Mouse (Mus musculus) midbrain, embryonic 10.5 days (tissue): ENCODE measurements around the gene Zan. TPM values are rescaled to one million over a fixed set of nuclear protein-coding genes. Genes with fewer than 3 reads are reported as not detected.

ENCODE experiments used
- DNase-seq: peaks from one replicate; pipeline ENCODE4 v3.0.0-alpha.2; 2017; ENCODE audit warnings: low spot score
- H3K27ac ChIP-seq: fragments of 300-500 bp; sonication (generic); replicated peaks from 2 replicates; pipeline ENCODE4 v1.5.1; 2016; ENCODE audit warnings: mild to moderate bottlenecking
- H3K27me3 ChIP-seq: fragments of 300-500 bp; sonication (generic); 2 replicates; pipeline ENCODE4 v1.6.1; 2016; ENCODE audit warnings: low read depth, mild to moderate bottlenecking; ENCODE audit not compliant: poor library complexity, severe bottlenecking
- H3K36me3 ChIP-seq: fragments of 300-500 bp; sonication (generic); 2 replicates; pipeline ENCODE4 v1.6.1; 2016; ENCODE audit warnings: mild to moderate bottlenecking, moderate library complexity
- H3K4me1 ChIP-seq: fragments of 300-500 bp; sonication (generic); 2 replicates; pipeline ENCODE4 v1.6.1; 2016
- H3K4me3 ChIP-seq: fragments of 300-500 bp; sonication (generic); 2 replicates; pipeline ENCODE4 v1.5.1; 2016; ENCODE audit warnings: mild to moderate bottlenecking, moderate library complexity
- H3K9me3 ChIP-seq: fragments of 300-500 bp; sonication (generic); replicated peaks from 2 replicates; pipeline ENCODE4 v1.6.1; 2016; ENCODE audit warnings: mild to moderate bottlenecking
- whole genome bisulfite sequencing: fragments of 180-500 bp; shearing (Covaris S2); methylation state at CpG from one replicate; pipeline ENCODE4 v1.1.7; 2016; 5-methylcytosine and 5-hydroxymethylcytosine counted together
- polyA plus RNA-seq: library from polyadenylated mRNA; unstranded; fragments of >200 nt; fragmentation: Nextera tagmentation; extraction: Ambion mirVana; gene quantifications from 2 replicates; pipeline ENCODE4 v1.2.1, GENCODE M21; 2016

Gene Zan
- polyA plus RNA-seq, 1 experiment from 2014 or later, result 0.07 TPM

DNA sequence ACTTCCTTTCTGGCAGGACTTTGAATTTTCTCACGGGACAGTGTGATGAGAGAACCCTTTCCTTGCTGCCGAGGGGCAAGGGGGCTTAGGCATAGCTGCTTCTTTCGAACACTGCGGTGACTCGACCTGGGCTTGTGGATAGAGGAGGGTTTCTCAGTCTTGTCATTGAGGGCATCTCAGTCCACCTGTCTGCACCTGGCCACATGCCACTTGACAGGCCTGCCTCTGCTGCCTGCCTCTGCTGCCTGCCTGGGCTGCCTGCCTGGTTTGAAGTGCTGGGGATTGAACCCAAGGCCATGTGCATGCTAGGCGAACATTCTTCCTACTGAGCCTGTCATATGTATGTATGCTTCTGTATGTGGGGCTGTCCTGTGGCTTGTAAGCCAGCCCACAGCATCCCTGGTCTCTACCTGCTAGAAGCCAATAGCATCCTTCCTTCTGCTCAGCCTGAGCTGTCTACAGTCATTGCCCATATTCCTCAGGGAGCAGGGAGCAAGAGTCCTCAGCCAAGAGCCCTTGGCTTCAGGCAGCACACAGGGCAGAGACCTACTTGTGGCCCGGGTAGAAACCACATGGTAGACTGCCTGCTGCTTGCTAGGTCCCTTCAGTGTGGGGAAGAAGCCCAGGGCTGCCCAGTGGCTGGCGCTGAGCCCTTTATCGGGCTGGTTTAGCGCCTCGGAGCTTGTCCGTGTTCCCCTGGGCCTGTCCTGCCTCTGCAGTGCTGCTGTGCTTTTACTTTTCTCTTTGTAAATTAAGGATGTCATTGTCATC is 37.3 kb upstream of the Zan start:
- Histone ChIP-seq H3K9me3 (no peaks in the 10 kb centered on the region), H3K4me1 (peaks cover 56% of the 10 kb centered on the region), H3K27ac (no peak overlapping the region), H3K4me3 (no peak overlapping the region; the same call in 1 of the 2 replicates), H3K36me3 (peaks cover 48% of the 10 kb centered on the region), H3K27me3 (no peaks in the 10 kb centered on the region)
- no peak for DNase-seq
- WGBS, result 93% methylated on average over 12 of the region's 12 CpGs

DNA sequence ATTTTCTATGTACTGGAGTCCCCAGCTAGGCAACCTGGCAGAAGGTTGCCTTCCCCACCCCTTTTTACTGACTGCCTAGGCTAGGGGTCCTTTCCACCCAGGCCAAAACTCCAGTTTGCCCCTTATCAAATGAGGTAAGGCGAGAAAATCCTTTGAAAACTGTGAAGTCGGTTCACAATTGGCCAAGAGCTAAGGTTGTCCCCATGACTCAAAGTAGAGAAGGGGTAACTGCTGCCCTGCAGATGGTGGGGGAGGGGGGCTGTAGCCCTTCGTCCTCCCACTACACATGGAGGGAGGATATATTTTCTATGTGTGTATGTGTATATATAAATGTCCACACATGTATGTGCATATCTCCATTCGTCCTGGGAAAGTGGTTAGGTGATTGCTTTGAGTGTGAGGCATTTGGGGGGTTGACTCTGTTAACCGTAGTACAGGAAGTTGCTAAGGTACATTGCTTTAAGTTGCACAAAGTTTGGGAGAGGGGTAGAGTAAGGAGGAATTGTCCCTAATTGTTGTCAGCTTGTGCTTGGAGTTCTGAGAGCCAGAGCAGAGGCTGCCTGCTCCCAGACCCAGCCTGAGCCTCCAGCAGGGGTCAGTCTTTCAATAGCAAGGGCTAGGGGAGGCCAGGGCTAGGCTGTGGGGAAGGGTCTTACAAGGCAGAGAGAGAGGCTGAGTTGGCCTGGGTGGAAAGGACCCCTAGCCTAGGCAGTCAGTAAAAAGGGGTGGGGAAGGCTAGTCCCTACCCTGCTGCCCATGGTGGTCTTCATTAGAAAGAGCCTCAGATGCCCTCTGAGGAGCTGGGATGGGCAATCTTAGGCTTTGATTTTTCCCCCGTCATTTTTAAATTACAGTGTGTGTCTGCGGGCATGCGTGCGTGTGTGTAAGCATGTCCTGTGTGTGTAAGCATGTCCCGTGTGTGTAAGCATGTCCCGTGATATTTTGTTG is 36.3 kb upstream of the Zan start:
- Histone ChIP-seq H3K4me3 (peak overlapping the region; percentile 99), H3K27ac (no peak overlapping the region), H3K4me1 (peaks cover 56% of the 10 kb centered on the region)

DNA sequence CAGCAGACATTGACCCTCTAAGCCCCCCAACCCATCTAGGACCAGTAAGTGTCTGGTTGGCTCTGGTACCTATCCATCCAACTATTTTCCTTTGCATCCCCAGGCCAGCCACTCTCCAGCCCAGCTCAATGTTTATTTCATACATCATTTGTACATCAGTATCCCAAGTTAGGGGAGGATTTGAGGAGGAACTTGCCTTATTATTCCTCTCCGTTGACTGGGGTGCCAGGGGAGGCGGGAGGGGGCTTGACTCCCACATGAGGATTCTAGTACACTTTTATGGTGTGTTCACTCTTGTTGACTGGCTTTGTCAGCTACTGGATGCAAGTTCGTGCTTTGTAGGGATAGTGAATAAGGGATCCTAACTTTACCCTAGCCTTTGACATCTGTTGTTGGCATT is 34.8 kb upstream of the Zan start:
- Histone ChIP-seq H3K27me3 (no peaks in the 10 kb centered on the region), H3K27ac (peak overlapping the region; percentile 97), H3K36me3 (peaks cover 25% of the 10 kb centered on the region), H3K4me3 (peak overlapping the region; percentile 99), H3K4me1 (peaks cover 56% of the 10 kb centered on the region), H3K9me3 (no peaks in the 10 kb centered on the region)
- no peak for DNase-seq
- whole genome bisulfite sequencing, result 84% methylated on average over 3 of the region's 3 CpGs

More for the DNA sequence above, 36.3 kb upstream of the Zan start:
- DNase-seq, result peak; percentile 73
- H3K27me3 ChIP-seq, result no peaks in the 10 kb centered on the region
- 86% methylated on average over 11 of the region's 11 CpGs for WGBS
- H3K9me3 ChIP-seq, result no peaks in the 10 kb centered on the region
- H3K36me3 ChIP-seq, result peaks cover 38% of the 10 kb centered on the region

DNA sequence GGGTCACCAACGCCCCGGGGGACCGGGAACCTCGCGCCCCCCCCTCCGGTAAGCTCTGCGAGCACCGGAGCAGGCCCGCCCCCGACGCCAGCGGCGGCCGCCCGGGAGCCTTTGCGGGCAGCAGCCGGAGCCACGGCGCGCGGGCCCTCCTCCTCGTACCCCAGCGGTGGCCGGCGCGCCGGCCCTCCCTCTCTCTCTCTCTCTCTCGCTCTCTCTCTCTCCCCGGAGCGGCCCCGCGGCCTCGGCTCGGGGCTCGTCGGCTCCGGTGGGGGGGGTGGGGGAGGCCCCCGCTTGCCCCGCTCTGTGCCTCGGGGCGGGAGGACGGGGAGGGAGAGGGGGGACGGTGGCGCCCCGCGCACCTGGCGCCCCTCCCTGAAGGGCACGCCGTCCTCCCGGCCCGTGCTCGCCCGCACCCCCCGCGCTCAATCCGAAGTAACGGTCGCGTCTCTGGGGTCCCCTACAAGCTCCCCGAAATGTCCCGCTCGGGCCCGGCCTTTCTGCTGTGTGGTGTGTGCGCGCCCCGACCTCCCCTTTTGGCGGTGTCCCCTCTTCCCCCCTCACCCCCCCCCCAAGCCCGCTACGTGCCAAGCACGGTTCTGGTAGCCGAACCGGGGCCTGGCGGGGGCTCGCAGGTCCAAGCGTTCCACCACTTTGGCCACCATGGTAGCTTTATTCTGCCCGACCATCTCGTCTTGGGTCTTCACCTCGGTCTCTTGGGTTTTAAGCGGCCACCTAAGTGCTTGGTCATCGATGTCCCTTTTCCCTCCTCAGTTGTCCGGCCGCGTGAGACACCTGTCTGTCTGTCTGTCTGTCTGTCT is 33.9 kb upstream of the Zan start:
- Histone ChIP-seq H3K27me3 (no peaks in the 10 kb centered on the region), H3K4me3 (peak overlapping the region; percentile 99), H3K4me1 (peaks cover 49% of the 10 kb centered on the region), H3K36me3 (peaks cover 21% of the 10 kb centered on the region), H3K9me3 (no peaks in the 10 kb centered on the region), H3K27ac (peak overlapping the region; percentile 97)
- DNase-seq, result no peak
- under 1% methylated on average over 48 of the region's 83 CpGs for WGBS

DNA sequence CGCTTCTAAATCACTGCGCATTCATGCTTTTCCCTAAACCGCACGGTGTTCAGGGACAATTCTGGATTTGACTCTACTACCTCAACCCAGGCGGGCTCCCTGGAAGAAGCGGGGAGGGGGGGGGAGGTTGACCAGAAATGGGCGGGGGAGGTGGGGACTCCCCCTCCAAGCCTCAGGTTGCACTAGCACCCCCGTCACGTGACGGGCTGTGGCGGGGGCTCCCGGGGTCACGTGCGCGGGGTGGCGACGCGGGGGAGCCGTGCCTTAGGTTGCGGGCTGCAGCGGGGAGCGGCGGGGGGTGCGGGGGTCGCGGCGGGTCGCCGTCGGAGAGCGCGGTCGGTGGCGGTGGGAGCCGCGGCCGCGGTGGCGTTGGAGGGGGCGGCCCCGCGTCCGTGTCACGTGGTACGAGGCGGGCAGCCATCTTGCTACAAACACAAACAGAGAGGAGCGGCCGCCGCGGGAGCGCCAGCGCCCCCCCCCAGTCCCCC is 33.2 kb upstream of the Zan start:
- Histone ChIP-seq H3K4me1 (peaks cover 47% of the 10 kb centered on the region), H3K9me3 (no peaks in the 10 kb centered on the region), H3K4me3 (peak overlapping the region; percentile 99), H3K36me3 (peaks cover 19% of the 10 kb centered on the region), H3K27me3 (no peaks in the 10 kb centered on the region), H3K27ac (peak overlapping the region; percentile 97)
- WGBS, result 2% methylated on average over 50 of the region's 52 CpGs
- peak; percentile 87 for DNase-seq

DNA sequence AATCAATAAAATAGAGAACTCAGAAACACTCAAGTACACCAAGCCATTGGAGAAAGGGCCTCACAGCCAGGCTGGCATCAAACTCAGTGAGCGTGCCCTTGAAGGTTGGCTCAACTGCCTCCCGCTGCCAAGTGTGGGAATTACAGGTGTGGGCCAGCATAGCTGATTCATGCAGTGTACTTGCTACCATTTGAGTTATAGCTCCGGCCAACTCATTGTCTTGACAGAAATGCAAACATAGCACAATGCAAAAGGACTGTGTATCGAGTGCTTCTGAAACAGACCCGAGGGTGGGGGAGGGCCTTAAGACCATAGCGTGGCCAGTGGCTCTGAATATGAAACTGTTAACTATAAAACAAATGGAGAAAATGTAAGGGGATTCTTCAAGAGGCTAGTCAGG is 27.2 kb upstream of the Zan start:
- WGBS, result 88% methylated on average over 6 of the region's 6 CpGs
- no peak for DNase-seq
- Histone ChIP-seq H3K9me3 (no peaks in the 10 kb centered on the region), H3K4me3 (no peak overlapping the region), H3K36me3 (peaks cover 14% of the 10 kb centered on the region), H3K4me1 (peaks cover 25% of the 10 kb centered on the region), H3K27ac (no peak overlapping the region), H3K27me3 (no peaks in the 10 kb centered on the region)

DNA sequence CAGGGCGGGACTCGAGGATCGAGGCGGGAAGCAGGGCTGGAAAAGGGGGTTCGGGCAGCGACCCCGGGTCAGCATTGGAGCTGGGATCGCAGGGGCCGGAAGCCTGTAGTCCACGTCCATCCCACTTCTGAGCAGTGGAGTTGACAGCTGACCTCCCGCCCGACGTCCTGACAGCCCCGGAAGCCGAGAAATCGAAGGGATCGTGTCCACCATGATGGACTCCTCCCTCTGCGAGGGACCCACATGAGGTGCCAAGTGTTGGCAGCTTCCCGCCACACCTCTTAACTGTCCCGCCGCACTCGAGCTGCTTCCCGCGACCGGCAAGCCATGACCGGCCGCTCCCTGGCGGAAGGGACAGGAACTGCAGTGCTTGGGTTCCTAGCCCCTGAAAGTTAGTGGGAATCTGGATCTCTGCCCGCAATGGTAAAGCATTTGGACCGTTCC is 25.8 kb upstream of the Zan start:
- peak; percentile 88 for DNase-seq
- Histone ChIP-seq H3K4me3 (peak overlapping the region; percentile 77), H3K4me1 (peaks cover 25% of the 10 kb centered on the region), H3K27ac (peak overlapping the region; percentile 97), H3K27me3 (no peaks in the 10 kb centered on the region), H3K36me3 (peaks cover 14% of the 10 kb centered on the region), H3K9me3 (no peaks in the 10 kb centered on the region)
- WGBS, result under 1% methylated on average over 30 of the region's 30 CpGs

DNA sequence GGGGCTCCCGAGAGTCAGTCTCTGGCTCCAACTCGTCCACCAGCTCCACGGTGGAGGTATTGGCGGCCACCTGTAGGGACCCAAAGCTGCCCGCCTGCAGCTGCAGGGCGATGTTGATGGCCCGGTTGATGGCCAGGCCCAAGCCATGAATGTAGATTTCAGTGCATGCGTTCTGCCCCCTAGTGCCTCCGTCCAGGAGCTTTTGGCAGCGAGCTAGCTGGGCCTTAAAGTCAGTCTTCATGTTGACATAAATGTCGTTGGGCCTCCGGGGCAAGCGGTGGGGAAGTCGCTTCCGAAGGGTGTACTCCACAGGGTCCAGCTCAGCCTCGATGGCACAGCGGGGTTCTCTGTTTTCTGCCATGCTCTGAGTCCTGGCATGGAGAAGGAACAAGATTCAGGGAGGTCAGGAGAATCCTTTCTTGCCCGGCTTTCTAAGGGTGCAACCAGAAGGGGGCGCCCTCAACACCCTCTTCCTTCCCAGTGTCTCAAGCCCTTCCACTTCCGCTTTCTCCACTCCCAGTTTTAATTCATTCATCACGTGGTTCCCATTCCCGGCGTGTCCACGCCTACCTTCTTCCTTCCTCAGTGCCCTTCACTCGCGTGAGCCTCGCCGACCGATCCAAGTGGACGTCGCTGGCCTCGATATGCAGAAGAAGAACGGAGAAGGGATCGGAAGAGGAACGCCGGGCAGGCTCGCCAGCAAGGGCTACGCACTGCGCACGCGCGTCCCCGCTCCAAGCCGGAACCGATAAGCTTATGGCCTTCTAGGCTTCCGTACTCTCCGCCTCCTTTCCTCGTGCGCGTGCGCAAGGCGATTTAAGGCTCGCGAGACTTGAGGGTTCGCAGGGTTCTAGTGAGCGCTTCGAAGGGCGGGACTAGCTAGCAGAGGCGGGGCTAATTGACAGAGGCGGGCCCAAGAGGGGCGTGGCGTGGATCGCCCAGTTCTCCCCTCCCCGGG is 25.1 kb upstream of the Zan start, which contains the start of gene Pop7:
Gene Pop7 (minus strand): TSS at position 810 of the 958 bp plus-strand sequence.
- Histone ChIP-seq H3K4me3 (peak within 1 kb of the TSS; percentile 77), H3K36me3 (peaks cover 14% of the 10 kb centered on the region), H3K9me3 (no peaks in the 10 kb centered on the region), H3K27me3 (no peaks in the 10 kb centered on the region), H3K4me1 (peaks cover 25% of the 10 kb centered on the region), H3K27ac (peak within 1 kb of the TSS; percentile 97)
- DNase-seq, result peak; percentile 99
- WGBS, result 2% methylated on average over 64 of the region's 64 CpGs

DNA sequence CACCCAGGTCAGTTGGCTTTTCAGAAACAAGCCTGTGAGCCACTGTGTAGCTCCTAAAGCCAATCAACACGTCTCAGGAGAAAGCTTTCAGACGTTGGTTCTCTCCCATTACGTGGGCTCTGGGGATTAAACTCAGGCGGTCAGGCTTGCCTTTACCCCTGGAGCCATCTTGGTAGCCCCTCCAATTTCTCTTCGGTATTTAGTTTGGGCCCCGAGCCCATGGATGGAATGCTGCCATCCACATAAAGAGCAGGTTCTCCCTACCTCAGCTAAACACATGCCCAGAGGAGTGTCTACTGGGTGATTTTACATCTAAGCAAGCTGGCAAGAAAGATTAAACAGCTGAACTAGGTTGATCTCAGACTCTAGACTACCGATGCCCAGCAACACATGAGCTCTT is 23.3 kb upstream of the Zan start:
- H3K4me1 ChIP-seq, result peaks cover 25% of the 10 kb centered on the region
- no peaks in the 10 kb centered on the region for H3K9me3 ChIP-seq
- no peaks in the 10 kb centered on the region for H3K27me3 ChIP-seq
- no peak for DNase-seq
- H3K36me3 ChIP-seq, result peaks cover 14% of the 10 kb centered on the region
- no peak overlapping the region for H3K27ac ChIP-seq
- 90% methylated on average over 7 of the region's 7 CpGs for WGBS
- H3K4me3 ChIP-seq, result no peak overlapping the region

DNA sequence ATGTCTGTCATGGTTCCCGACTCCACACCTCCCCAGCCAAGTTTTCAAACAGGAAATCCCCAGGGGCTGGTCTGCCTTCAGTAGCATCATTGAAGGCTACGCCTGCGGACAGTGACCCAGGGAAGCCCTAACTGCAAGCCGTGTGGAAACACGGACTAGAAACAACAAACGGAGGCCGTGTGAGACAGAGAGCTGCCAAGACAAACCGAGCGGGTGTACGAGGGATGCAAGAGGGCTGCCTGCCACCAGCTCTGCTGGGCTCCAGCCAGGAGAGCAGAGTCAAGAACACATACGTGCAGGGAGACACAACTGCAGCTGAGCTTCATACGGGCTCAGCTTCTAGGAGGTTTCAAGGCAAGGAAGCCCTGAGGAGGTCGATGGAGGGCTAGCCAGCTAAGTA is 17.0 kb upstream of the Zan start:
- Histone ChIP-seq H3K27me3 (no peaks in the 10 kb centered on the region), H3K4me3 (no peak overlapping the region), H3K4me1 (0 out of 2 replicates have a peak, but pooled peaks cover 2% of the 10 kb centered on the region), H3K36me3 (peaks cover 5% of the 10 kb centered on the region; the same call in 1 of the 2 replicates), H3K9me3 (no peaks in the 10 kb centered on the region), H3K27ac (no peak overlapping the region)
- no peak for DNase-seq
- WGBS, result 86% methylated on average over 13 of the region's 13 CpGs

DNA sequence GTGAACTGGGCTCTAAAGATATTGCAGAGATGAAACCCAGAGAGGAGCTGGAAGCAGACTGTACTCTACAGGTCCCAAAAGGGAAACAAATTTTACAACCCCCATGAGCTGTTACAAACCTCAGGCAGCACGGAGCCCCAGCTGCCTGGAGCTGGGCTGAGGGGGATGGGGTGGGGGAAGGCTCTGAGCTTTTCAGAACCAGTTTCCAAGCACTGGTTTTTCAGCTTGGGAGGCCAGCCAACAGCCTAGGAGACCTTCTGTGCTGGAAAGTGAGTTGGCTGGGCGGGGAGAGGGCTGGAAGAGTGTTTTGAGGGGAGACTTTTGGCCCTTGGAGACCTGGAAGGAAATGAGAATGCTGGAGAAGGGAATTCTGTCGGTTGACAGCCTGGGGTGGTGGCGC is 14.7 kb upstream of the Zan start:
- no peaks in the 10 kb centered on the region for H3K27me3 ChIP-seq
- no peaks in the 10 kb centered on the region for H3K9me3 ChIP-seq
- no peak overlapping the region for H3K27ac ChIP-seq
- WGBS, result 66% methylated on average over 4 of the region's 4 CpGs
- H3K4me1 ChIP-seq, result peaks cover 4% of the 10 kb centered on the region
- no peak for DNase-seq
- peaks cover 11% of the 10 kb centered on the region; the same call in 1 of the 2 replicates for H3K36me3 ChIP-seq
- H3K4me3 ChIP-seq, result no peak overlapping the region
